Mouse (Mus musculus) MEL (cell line): ENCODE data around the gene Nfia. TPM values are rescaled to one million over a fixed set of nuclear protein-coding genes. Genes with fewer than 3 reads are reported as not detected.

Source experiments
- DNase-seq: peaks from one replicate; pipeline ENCODE4 v3.0.0; 2011; ENCODE audit warnings: low read depth, low spot score
- H3K27ac ChIP-seq: 2 replicates; pipeline ENCODE4 v1.5.1; 2012; ENCODE audit warnings: low read depth, mild to moderate bottlenecking, control low read depth, low read length, moderate library complexity; ENCODE audit not compliant: control insufficient read depth
- H3K27me3 ChIP-seq, 2 experiments: fragments of 150-350 bp in 1 of 2; sonication (generic) in 1 of 2; 2 replicates each; pipeline ENCODE4 v1.6.1; 2012; ENCODE audit warnings: low read length in 2 of 2, mild to moderate bottlenecking in 2 of 2, improper control_type of control experiment in 1 of 2, moderate library complexity in 1 of 2; ENCODE audit not compliant: insufficient read depth in 2 of 2, control insufficient read depth in 1 of 2
- H3K36me3 ChIP-seq, 2 experiments: 2 replicates each; pipeline ENCODE4 v1.6.1; 2012 to 2014; ENCODE audit warnings: low read length in 2 of 2, improper control_type of control experiment in 1 of 2, inconsistent platforms in 1 of 2, mild to moderate bottlenecking in 1 of 2; ENCODE audit not compliant: insufficient read depth in 2 of 2, control insufficient read depth in 1 of 2
- H3K4me1 ChIP-seq, 2 experiments: fragments of 150-350 bp in 1 of 2; sonication (generic) in 1 of 2; 2 replicates each; pipeline ENCODE4 v1.6.1; 2012; ENCODE audit warnings: low read length in 2 of 2, improper control_type of control experiment in 1 of 2, mild to moderate bottlenecking in 1 of 2; ENCODE audit not compliant: insufficient read depth in 2 of 2, control insufficient read depth in 1 of 2
- H3K4me3 ChIP-seq, 2 experiments: fragments of 150-350 bp in 1 of 2; sonication (generic) in 1 of 2; 2 replicates each; pipeline ENCODE4 v1.5.1; 2012; ENCODE audit warnings: low read depth in 2 of 2, low read length in 2 of 2, mild to moderate bottlenecking in 2 of 2, moderate library complexity in 2 of 2, control low read depth in 1 of 2, improper control_type of control experiment in 1 of 2; ENCODE audit not compliant: control insufficient read depth in 1 of 2, insufficient read depth in 1 of 2
- H3K79me2 ChIP-seq: 2 replicates; pipeline ENCODE4 v1.6.1; 2012; ENCODE audit warnings: mild to moderate bottlenecking, low read length, moderate library complexity; ENCODE audit not compliant: control insufficient read depth, poor library complexity, insufficient read depth
- H3K9ac ChIP-seq: 2 replicates; pipeline ENCODE4 v1.6.1; 2012; ENCODE audit warnings: low read depth, mild to moderate bottlenecking, control low read depth, low read length, moderate library complexity; ENCODE audit not compliant: control insufficient read depth, poor library complexity, severe bottlenecking
- H3K9me3 ChIP-seq: fragments of 150-350 bp; sonication (generic); replicated peaks from 2 replicates; pipeline ENCODE4 v1.6.1; 2012; ENCODE audit warnings: mild to moderate bottlenecking, low read length, improper control_type of control experiment, moderate library complexity; ENCODE audit not compliant: insufficient read depth
- CHD1 ChIP-seq: IDR thresholded peaks from 2 replicates; pipeline ENCODE4 v1.6.1; 2012; ENCODE audit warnings: low read depth, mild to moderate bottlenecking, inconsistent platforms, low read length, improper control_type of control experiment
- CHD2 ChIP-seq: IDR thresholded peaks from 2 replicates; pipeline ENCODE4 v1.6.1; 2011; ENCODE audit warnings: low read length, improper control_type of control experiment
- CTCF ChIP-seq, 3 experiments: IDR thresholded peaks in 2 of 3; conservative IDR thresholded peaks in 1 of 3; 2 replicates each; pipeline ENCODE4 v1.5.1; 2011 to 2012; ENCODE audit warnings: low read length in 3 of 3, low read depth in 2 of 3, mild to moderate bottlenecking in 2 of 3, improper control_type of control experiment in 1 of 3, inconsistent platforms in 1 of 3, mixed read lengths in 1 of 3, moderate library complexity in 1 of 3; ENCODE audit not compliant: control insufficient read depth in 1 of 3, insufficient read depth in 1 of 3, poor library complexity in 1 of 3, severe bottlenecking in 1 of 3
- E2F4 ChIP-seq: IDR thresholded peaks from 2 replicates; pipeline ENCODE4 v1.6.1; 2011; ENCODE audit warnings: low read depth, low read length, improper control_type of control experiment, borderline replicate concordance
- ELF1 ChIP-seq: IDR thresholded peaks from 2 replicates; pipeline ENCODE4 v1.6.1; 2014; ENCODE audit warnings: low read depth, mild to moderate bottlenecking, inconsistent platforms, low read length, improper control_type of control experiment, moderate library complexity
- ETS1 ChIP-seq: IDR thresholded peaks from 2 replicates; pipeline ENCODE4 v1.6.1; 2012; ENCODE audit warnings: low read depth, mild to moderate bottlenecking, inconsistent platforms, low read length, improper control_type of control experiment, moderate library complexity
- JUND ChIP-seq: IDR thresholded peaks from 2 replicates; pipeline ENCODE4 v1.6.1; 2011; ENCODE audit warnings: low read depth, mild to moderate bottlenecking, improper control_type of control experiment, low read length
- KAT2A ChIP-seq: conservative IDR thresholded peaks from 2 replicates; pipeline ENCODE4 v1.6.1; 2012; ENCODE audit warnings: low read depth, low read length, improper control_type of control experiment, inconsistent platforms
- MEF2A ChIP-seq: IDR thresholded peaks from 2 replicates; pipeline ENCODE4 v1.6.1; 2014; ENCODE audit warnings: low read depth, mild to moderate bottlenecking, inconsistent platforms, low read length, improper control_type of control experiment; ENCODE audit not compliant: poor library complexity, insufficient replicate concordance, severe bottlenecking; ENCODE audit errors: extremely low read depth
- NELFE ChIP-seq: IDR thresholded peaks from 2 replicates; pipeline ENCODE4 v1.6.1; 2011; ENCODE audit warnings: low read depth, low read length, improper control_type of control experiment
- POLR2A ChIP-seq, 2 experiments: IDR thresholded peaks; 2 replicates each; pipeline ENCODE4 v1.6.1; 2011 to 2012; ENCODE audit warnings: low read length in 2 of 2, mild to moderate bottlenecking in 2 of 2, control low read depth in 1 of 2, improper control_type of control experiment in 1 of 2, low read depth in 1 of 2, moderate library complexity in 1 of 2; ENCODE audit not compliant: control insufficient read depth in 1 of 2, insufficient read depth in 1 of 2, poor library complexity in 1 of 2
- RCOR1 ChIP-seq: IDR thresholded peaks from 2 replicates; pipeline ENCODE4 v1.6.1; 2012; ENCODE audit warnings: low read depth, mild to moderate bottlenecking, inconsistent platforms, low read length, improper control_type of control experiment
- SMC3 ChIP-seq: IDR thresholded peaks from 2 replicates; pipeline ENCODE4 v1.6.1; 2011; ENCODE audit warnings: low read depth, low read length, improper control_type of control experiment
- TAL1 ChIP-seq: IDR thresholded peaks from 2 replicates; pipeline ENCODE4 v1.6.1; 2012; ENCODE audit warnings: mild to moderate bottlenecking, inconsistent platforms, low read length, moderate library complexity, mixed read lengths
- TBP ChIP-seq: IDR thresholded peaks from 2 replicates; pipeline ENCODE4 v1.8.0; 2011; ENCODE audit warnings: low read depth, low read length, improper control_type of control experiment
- TCF12 ChIP-seq: IDR thresholded peaks from 2 replicates; pipeline ENCODE4 v1.6.1; 2014; ENCODE audit warnings: low read depth, mild to moderate bottlenecking, inconsistent platforms, low read length, improper control_type of control experiment, moderate library complexity
- UBTF ChIP-seq: IDR thresholded peaks from 2 replicates; pipeline ENCODE4 v1.6.1; 2012; ENCODE audit warnings: low read depth, mild to moderate bottlenecking, inconsistent platforms, low read length, improper control_type of control experiment, moderate library complexity, borderline replicate concordance; ENCODE audit not compliant: insufficient read depth
- USF2 ChIP-seq, 2 experiments: IDR thresholded peaks; 2 replicates each; pipeline ENCODE4 v1.6.1; 2011 to 2012; ENCODE audit warnings: improper control_type of control experiment in 2 of 2, low read length in 2 of 2, borderline replicate concordance in 1 of 2, inconsistent platforms in 1 of 2, low read depth in 1 of 2, mild to moderate bottlenecking in 1 of 2; ENCODE audit not compliant: insufficient read depth in 1 of 2
- ZKSCAN1 ChIP-seq: IDR thresholded peaks from 2 replicates; pipeline ENCODE4 v1.6.1; 2012; ENCODE audit warnings: low read depth, mild to moderate bottlenecking, inconsistent platforms, low read length, improper control_type of control experiment, moderate library complexity
- ZMIZ1 ChIP-seq: IDR thresholded peaks from 2 replicates; pipeline ENCODE4 v1.6.1; 2012; ENCODE audit warnings: low read depth, mild to moderate bottlenecking, inconsistent platforms, low read length, improper control_type of control experiment, moderate library complexity
- ZNF384 ChIP-seq: IDR thresholded peaks from 2 replicates; pipeline ENCODE4 v1.6.1; 2012; ENCODE audit warnings: low read depth, mild to moderate bottlenecking, inconsistent platforms, low read length, improper control_type of control experiment
- polyA plus RNA-seq, 2 experiments: library from polyadenylated mRNA; stranded (reverse) in 1 of 2; unstranded in 1 of 2; fragments of >175 nt in 1 of 2; fragments of >200 nt in 1 of 2; gene quantifications; 2 replicates each; pipeline versions ENCODE4 v1.2.1 to v1.2.4; 2012; ENCODE audit warnings: low replicate concordance in 2 of 2, low read depth in 1 of 2; ENCODE audit not compliant: insufficient read length in 2 of 2, insufficient read depth in 1 of 2, missing spikeins in 1 of 2
- total RNA-seq: library from RNA; depleted of rRNA; stranded (reverse); fragments of 300-350 nt; gene quantifications from 2 replicates; pipeline ENCODE4 v1.2.3, GENCODE M21; 2012

The Nfia gene
- total and polyA plus RNA-seq, 3 experiments = 10.2 to 20.5 (median 13.4) TPM

GRCm38 (mm10) chr4:97859431-97859830 lies 86.9 kb downstream of the Nfia start:
- no peaks in the 10 kb centered on the region for H3K9me3 ChIP-seq
- no peaks in the 10 kb centered on the region for H3K4me1 ChIP-seq

DNA sequence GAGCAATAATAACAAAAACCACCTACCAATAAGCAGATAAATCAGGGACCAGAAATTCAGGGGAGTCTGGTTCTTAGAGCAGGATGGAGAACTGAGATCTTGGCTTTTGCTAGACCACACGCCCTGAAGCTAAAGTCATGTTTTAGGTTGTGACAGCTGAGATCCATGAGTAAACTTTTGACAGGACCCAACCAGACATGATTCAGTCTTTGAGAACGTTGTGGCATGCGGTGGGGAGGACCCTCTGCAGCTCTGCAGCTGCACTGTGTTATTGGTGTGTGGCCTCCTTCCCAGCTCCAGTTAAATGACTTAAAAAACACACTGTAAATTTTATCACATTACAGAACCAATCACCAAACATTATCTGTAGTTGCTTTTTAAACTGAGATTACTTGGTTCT lies 87.8 kb downstream of the Nfia start:
- Histone ChIP-seq H3K9me3 (no peaks in the 10 kb centered on the region), H3K79me2 (peaks cover 28% of the 10 kb centered on the region), H3K4me1 (no peaks in the 10 kb centered on the region), H3K27ac (no peak overlapping the region), H3K27me3 (no peaks in the 10 kb centered on the region), H3K4me3 (no peak overlapping the region), H3K9ac (no peak overlapping the region), H3K36me3 (peaks cover 3 to 10% of the 10 kb centered on the region in 2 experiments; a peak in 3 of 4 replicates)
- TF ChIP-seq CTCF (IDR thresholded peaks at IDR 0.05 in 2 of 3, conservative IDR thresholded peaks at IDR 0.05 in 1 of 3; ENCODE audit: control insufficient read depth in 1 of 3, insufficient read depth in 1 of 3, low read depth in 2 of 3, low read length in 3 of 3, poor library complexity in 1 of 3, severe bottlenecking in 1 of 3) (no peak), MEF2A (no peak), KAT2A (no peak), CHD1 (no peak), ELF1 (no peak), USF2 (IDR thresholded peaks at IDR 0.05; ENCODE audit: borderline replicate concordance in 1 of 2, insufficient read depth in 1 of 2, low read depth in 1 of 2, low read length in 2 of 2) (no peak), ETS1 (no peak), UBTF (no peak), CHD2 (no peak), E2F4 (no peak), ZKSCAN1 (no peak), TAL1 (no peak), RCOR1 (no peak), ZNF384 (no peak), SMC3 (no peak), POLR2A (IDR thresholded peaks at IDR 0.05; ENCODE audit: control insufficient read depth in 1 of 2, insufficient read depth in 1 of 2, low read depth in 1 of 2, low read length in 2 of 2, poor library complexity in 1 of 2) (no peak), ZMIZ1 (no peak), TCF12 (no peak), JUND (no peak)
- DNase-seq = no peak

More at GRCm38 (mm10) chr4:97859431-97859830, 86.9 kb downstream of the Nfia start:
- Histone ChIP-seq H3K27ac (no peak overlapping the region), H3K36me3 (peaks cover 10 to 13% of the 10 kb centered on the region in 2 experiments), H3K79me2 (peaks cover 30% of the 10 kb centered on the region), H3K9ac (no peak overlapping the region), H3K4me3 (no peak overlapping the region), H3K27me3 (no peaks in the 10 kb centered on the region)
- no peak for DNase-seq
- TF ChIP-seq USF2 (IDR thresholded peaks at IDR 0.05; ENCODE audit: borderline replicate concordance in 1 of 2, insufficient read depth in 1 of 2, low read depth in 1 of 2, low read length in 2 of 2) = no peak
- no peak for TF ChIP-seq KAT2A
- no peak for TF ChIP-seq SMC3
- TF ChIP-seq UBTF = no peak
- no peak for TF ChIP-seq CHD1
- TF ChIP-seq NELFE = no peak
- TF ChIP-seq RCOR1 = no peak
- TF ChIP-seq E2F4 = no peak
- TF ChIP-seq TBP = no peak
